Mouse (Mus musculus): ENCODE results near the gene Hist4h4.

Gene Hist4h4

GRCm38 (mm10) chr6:136803739-136804633, at the start of gene Hist4h4:
Hist4h4 (minus strand) TSS chr6:136804415.
- in situ Hi-C loops (cut with MboI, MseI): loop anchor here (25.0 kb wide), 1 partner anchor 933 kb away; the partner anchor contains the start of gene Strap

- in situ Hi-C loops (cut with MboI, MseI): no loop called here
These were observed 48.5 kb upstream of the Hist4h4 start for GRCm38 (mm10) chr6:136852762-136853161.

- in situ Hi-C loops (cut with MboI, MseI): no loop called here
These were observed 48.1 kb upstream of the Hist4h4 start for GRCm38 (mm10) chr6:136852348-136852747.

- in situ Hi-C loops (cut with MboI, MseI): no loop called here
These were observed 46.1 kb upstream of the Hist4h4 start for GRCm38 (mm10) chr6:136850267-136850666.

GRCm38 (mm10) chr6:136848971-136849370, 44.8 kb upstream of the Hist4h4 start:
- in situ Hi-C loops (cut with MboI, MseI): no loop called here

GRCm38 (mm10) chr6:136848399-136848798, 44.2 kb upstream of the Hist4h4 start:
- in situ Hi-C loops (cut with MboI, MseI): no loop called here

- in situ Hi-C loops (cut with MboI, MseI): no loop called here
These were observed 43.6 kb upstream of the Hist4h4 start for GRCm38 (mm10) chr6:136847790-136848189.

GRCm38 (mm10) chr6:136847267-136847666, 43.1 kb upstream of the Hist4h4 start:
- in situ Hi-C loops (cut with MboI, MseI): no loop called here

GRCm38 (mm10) chr6:136845706-136846480, 41.7 kb upstream of the Hist4h4 start:
- in situ Hi-C loops (cut with MboI, MseI): no loop called here

- in situ Hi-C loops (cut with MboI, MseI): no loop called here
These were observed 40.7 kb upstream of the Hist4h4 start for GRCm38 (mm10) chr6:136844903-136845302.

GRCm38 (mm10) chr6:136837323-136837722, 33.1 kb upstream of the Hist4h4 start:
- in situ Hi-C loops (cut with MboI, MseI): no loop called here

GRCm38 (mm10) chr6:136835352-136835751, 31.1 kb upstream of the Hist4h4 start, which contains the start of gene Smco3:
Smco3 (minus strand) TSS chr6:136835452.
- in situ Hi-C loops (cut with MboI, MseI): no loop called here

GRCm38 (mm10) chr6:136831712-136832111, 27.5 kb upstream of the Hist4h4 start:
- in situ Hi-C loops (cut with MboI, MseI): no loop called here

- in situ Hi-C loops (cut with MboI, MseI): loop anchor here (5.0 kb wide), 1 partner anchor 104 kb away; no protein-coding TSS in a partner anchor
These were observed 24.5 kb upstream of the Hist4h4 start for GRCm38 (mm10) chr6:136828681-136829080.

- in situ Hi-C loops (cut with MboI, MseI): loop anchor here (5.0 kb wide), 1 partner anchor 104 kb away; no protein-coding TSS in a partner anchor
These were observed 23.8 kb upstream of the Hist4h4 start, which contains the start of gene Wbp11 for GRCm38 (mm10) chr6:136827881-136828561. Wbp11 (minus strand) TSS chr6:136828233.

- in situ Hi-C loops (cut with MboI, MseI): loop anchor here (5.0 kb wide), 1 partner anchor 105 kb away; no protein-coding TSS in a partner anchor
These were observed 23.3 kb upstream of the Hist4h4 start, which contains the start of gene BC049715 for GRCm38 (mm10) chr6:136827516-136827880. BC049715 (plus strand) TSS chr6:136827626.

GRCm38 (mm10) chr6:136827116-136827515, 22.9 kb upstream of the Hist4h4 start:
- in situ Hi-C loops (cut with MboI, MseI): loop anchor here (5.0 kb wide), 1 partner anchor 105 kb away; no protein-coding TSS in a partner anchor

- in situ Hi-C loops (cut with MboI, MseI): loop anchor here (5.0 to 25.0 kb wide), 2 partner anchors 107 to 912 kb away; partner anchors contain the start of gene Strap
These were observed 20.8 kb upstream of the Hist4h4 start for GRCm38 (mm10) chr6:136824987-136825386.

GRCm38 (mm10) chr6:136821086-136821485, 16.9 kb upstream of the Hist4h4 start:
- in situ Hi-C loops (cut with MboI, MseI): loop anchor here (25.0 kb wide), 1 partner anchor 916 kb away; the partner anchor contains the start of gene Strap

GRCm38 (mm10) chr6:136820381-136820780, 16.2 kb upstream of the Hist4h4 start:
- in situ Hi-C loops (cut with MboI, MseI): loop anchor here (25.0 kb wide), 1 partner anchor 917 kb away; the partner anchor contains the start of gene Strap

- in situ Hi-C loops (cut with MboI, MseI): loop anchor here (25.0 kb wide), 1 partner anchor 920 kb away; the partner anchor contains the start of gene Strap
These were observed 13.3 kb upstream of the Hist4h4 start for GRCm38 (mm10) chr6:136817549-136817948.
